Mouse (Mus musculus): Measurements from ENCODE around the gene Lipe.

The Lipe gene

DNA sequence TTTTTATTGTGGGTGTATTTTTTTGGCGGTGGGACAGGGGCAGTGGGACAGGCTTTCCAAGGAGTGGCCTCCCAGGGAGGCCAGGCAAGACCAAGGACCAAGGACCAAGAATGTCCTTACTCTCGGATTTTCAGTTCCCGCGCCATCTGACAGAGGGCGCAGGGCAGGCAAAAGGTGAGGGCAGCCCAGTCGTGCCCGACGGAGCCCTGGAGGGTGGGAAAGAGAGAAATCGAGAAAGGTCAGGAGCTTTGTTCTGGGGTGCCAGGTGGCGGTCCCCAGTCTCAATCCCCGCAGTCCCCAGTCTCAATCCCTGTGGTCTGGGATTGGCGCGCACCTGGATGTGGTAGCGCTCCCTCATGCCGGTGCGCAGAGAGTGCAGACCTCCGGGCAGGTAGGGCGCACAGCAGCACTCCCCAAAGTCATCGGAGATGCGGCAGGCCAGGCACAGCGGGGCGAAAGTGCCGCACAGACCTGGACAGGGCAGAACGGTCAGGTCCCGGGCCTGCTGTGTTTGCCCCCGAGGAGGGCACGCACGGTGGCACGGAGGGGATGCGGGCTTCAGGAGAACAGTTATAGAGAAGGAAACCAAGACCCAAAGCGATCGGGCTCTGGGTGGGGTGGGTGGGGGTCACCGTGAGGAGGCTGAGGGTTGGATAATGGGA lies 30.7 kb downstream of the Lipe start:
- DNase-seq (ENCODE audit: extremely low read depth, insufficient read length, low spot score): no peak

DNA sequence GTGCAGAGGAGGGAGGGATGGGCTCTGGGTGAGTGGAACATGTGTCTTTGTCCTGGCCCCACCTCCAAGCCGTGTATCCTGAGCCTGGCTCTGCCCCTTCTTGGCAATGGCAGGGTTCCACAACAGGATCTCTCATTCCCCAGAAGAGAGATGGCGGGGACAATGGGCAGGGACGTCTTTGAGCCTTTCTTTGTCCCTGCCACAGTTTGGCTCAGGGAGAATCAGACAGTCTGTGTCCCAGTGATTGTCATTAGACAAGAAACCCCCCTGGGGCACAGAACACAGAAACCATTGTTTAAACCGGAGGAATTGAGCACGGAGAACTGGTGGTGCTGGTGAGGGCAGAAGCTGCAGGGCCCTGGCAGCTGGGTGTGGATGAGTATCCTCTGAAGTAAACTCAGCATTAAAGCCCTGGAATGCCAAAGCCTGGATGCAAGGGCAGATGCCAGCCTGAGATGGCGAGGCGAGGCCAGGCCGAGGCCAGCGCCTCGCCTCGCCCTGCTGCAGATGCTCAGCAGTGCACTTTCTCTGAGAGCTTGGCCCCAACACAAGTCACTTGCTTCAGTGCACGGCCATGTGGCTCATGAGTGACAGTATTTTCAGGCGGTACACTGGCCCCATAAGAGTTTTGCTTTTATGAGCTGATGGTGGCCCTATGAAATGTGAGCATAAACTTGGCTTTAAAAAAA lies 32.4 kb downstream of the Lipe start:
- peak; percentile 65 for DNase-seq (ENCODE audit: extremely low read depth, insufficient read length, low spot score)

DNA sequence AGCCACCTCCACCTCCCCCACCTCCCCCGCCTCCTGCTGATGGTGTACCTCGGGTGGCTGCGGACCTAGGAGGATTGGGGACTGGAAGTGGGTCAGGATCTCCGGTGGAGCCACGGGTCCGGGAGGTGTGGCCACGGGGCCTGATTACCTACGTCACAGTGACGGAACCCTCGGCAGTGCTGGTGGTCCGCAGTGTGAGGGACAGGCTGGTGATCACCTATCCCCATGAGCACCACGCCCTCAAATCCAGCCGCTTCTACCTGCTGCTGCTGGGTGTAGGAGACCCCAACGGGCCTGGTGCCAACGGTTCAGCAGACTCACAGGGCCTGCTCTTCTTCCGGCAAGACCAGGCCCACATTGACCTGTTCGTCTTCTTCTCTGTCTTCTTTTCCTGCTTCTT lies 34.9 kb downstream of the Lipe start:
- DNase-seq (ENCODE audit: extremely low read depth, insufficient read length, low spot score): no peak

DNA sequence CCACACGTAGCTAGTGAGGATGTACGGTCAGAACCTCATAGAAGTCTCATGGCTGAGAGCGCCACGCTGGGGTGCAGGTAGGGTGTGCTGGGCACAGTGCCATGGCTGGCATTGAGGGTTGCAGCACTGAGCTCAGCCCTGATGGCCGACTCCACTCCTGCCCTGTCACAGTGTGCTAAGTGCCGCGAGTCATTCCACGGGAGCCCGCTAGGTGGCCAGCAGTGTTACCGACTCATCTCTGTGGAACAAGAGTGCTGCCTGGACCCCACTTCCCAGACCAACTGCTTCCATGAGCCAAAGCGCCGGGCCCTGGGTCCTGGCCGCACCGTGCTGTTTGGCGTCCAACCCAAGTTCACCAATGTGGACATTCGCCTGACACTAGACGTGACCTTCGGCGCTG lies 35.4 kb downstream of the Lipe start:
- DNase-seq (ENCODE audit: extremely low read depth, insufficient read length, low spot score): peak; percentile 41

DNA sequence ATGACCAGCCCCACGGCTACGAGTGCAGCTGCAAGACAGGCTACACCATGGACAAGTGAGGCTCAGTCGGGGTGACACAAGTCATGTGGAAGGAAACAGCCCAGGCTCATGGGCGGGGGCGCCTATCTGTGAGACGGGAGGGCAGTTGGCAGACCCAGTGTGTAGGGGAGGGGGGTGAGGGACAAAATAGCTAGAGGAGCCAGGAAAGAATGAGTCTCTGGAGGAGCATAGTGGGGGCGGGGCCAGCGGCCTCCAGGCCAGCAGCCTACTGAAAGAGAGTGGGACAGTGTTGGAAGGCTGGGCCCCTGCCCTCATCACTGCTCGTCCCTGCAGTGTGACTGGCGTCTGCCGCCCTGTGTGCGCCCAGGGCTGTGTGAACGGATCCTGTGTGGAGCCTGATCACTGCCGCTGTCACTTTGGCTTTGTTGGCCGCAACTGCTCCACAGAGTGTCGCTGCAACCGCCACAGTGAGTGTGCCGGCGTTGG lies 39.7 kb downstream of the Lipe start:
- DNase-seq (ENCODE audit: extremely low read depth, insufficient read length, low spot score): no peak

DNA sequence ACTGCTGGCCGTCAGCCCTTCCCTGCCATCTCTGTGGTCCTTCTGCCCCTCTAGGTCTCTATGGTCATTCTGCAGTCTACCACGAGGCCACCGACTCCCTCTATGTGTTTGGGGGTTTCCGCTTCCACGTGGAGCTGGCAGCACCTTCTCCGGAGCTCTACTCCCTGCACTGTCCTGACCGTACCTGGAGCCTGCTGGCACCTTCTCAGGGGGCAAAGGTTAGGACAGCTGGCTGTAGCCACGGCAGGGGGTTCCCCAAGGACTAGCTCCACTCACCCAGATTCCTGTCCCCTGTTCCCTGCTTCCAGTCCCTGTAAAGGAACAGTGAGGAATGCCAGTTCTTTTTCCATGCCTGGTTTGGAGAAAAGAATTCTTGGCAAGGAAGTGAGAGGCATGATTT lies 49.6 kb downstream of the Lipe start:
- DNase-seq (ENCODE audit: extremely low read depth, insufficient read length, low spot score): no peak

DNA sequence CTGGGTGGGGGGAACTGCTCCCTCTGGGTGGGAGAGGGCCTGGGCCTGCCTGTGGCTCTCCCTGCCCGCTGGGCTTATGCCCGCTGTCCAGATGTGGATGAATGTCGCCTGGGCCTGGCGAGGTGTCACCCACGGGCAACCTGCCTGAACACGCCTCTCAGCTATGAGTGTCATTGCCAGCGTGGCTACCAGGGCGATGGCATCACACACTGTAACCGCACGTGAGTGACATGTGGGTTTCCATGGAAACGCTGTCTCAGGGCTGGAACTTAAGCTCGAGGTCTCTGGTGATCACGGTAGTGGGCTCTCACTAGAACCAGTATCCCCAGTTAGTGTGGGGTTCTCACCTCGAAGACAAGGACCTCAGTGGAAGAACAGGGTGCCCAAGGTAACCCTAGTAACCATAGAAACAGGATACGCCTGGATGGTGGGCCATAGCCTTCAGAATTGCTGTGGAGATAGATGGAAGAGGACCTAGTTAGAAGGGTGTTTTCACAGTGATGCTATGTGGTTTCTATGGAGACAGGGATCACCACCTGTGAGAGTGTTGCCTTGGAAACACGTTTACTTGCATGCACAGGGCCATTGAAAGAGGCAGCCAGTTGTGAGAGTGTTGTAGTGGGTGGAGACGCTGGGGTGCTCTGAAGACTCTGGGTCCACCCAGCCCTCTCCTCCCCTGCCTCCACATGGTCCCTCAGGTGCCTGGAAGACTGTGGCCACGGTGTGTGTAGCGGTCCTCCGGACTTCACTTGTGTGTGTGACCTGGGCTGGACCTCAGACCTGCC lies 57.3 kb downstream of the Lipe start:
- DNase-seq (ENCODE audit: extremely low read depth, insufficient read length, low spot score): no peak

DNA sequence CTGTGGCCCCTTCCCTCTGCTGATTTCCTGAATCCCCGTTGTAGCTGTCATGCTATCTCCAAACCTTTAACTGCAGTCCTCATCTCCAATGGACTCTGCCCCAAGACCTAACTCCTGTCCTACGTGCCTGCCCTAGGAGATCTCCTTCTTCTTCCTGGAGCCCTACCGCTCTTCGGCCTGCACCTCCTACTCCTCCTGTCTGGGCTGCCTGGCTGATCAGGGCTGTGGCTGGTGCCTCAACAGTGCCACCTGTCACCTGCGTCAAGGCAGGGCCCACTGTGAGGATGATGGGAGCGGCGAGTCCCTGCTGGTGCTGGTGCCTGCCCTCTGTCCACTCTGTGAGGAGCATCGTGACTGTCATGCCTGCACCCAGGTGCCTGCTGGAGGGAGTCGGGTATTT lies 59.2 kb downstream of the Lipe start:
- DNase-seq (ENCODE audit: extremely low read depth, insufficient read length, low spot score): no peak

DNA sequence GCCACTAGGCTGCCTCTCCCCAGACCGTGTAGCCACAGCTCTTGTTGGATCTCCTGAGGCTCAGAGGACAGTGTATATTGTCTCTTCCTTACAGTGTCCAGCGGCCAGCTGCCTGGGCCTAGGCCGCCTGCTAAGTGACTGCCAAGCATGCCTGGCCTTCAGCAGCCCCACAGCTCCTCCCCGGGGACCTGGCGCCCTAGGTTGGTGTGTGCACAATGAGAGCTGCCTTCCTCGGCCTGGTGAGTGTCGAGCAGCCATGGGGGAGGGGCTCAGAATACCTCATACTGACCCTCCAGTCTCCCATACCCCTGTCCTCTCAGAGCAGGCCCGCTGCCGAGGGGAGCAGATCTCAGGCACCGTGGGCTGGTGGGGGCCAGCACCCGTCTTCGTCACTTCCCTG lies 64.0 kb downstream of the Lipe start:
- no peak for DNase-seq (ENCODE audit: extremely low read depth, insufficient read length, low spot score)

DNA sequence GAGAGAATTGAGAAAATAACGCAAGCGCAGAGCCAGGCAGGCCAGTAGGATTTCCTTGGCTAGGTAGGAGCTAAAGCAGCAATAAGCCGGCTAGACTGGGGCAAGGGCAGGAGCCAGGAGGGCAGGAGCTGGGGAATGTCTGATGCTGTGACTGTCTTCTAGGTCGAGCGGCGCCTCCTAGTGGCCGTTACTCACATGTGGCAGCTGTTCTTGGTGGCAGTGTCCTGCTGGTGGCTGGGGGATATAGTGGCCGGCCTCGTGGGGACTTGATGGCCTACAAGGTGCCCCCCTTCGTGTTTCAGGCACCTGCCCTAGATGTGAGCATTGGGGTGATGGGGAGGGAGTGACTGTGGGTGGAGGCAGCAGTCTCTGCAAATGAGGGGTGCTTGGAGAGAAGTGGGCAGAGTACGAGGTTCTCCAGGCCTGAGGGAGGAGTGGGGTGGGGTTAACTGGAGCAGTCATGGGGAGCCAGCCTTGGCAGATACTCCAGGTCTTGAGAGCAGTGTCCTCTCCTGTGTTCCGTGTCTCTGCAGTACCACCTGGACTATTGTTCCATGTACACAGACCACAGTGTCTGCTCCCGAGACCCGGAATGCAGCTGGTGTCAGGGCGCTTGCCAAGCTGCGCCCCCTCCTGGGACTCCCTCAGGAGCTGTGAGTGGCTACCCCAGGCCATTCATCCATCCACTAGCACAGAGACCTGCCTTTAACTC lies 64.8 kb downstream of the Lipe start:
- peak; percentile 49 for DNase-seq (ENCODE audit: extremely low read depth, insufficient read length, low spot score)
